Mouse (Mus musculus): ENCODE measurements around the gene Rcor3. TPM values are rescaled to one million over a fixed set of nuclear protein-coding genes. Genes with fewer than 3 reads are reported as not detected.

The Rcor3 gene
- polyA plus RNA-seq, 1 experiment from 2014 or later: 20.1 TPM

Other genes with a start within 250 kb of the Rcor3 start
- 1.3 and 2.0 TPM in 2 replicates for gene Slc30a1, start 231.3 kb downstream of the Rcor3 start, polyA plus RNA-seq (2014; fragmentation: Nextera tagmentation; extraction: Ambion mirVana)
- gene Rd3, start 160.7 kb downstream of the Rcor3 start, polyA plus RNA-seq (2014; fragmentation: Nextera tagmentation; extraction: Ambion mirVana): 2.4 and 2.7 TPM in 2 replicates
- gene Traf5, start 45.5 kb downstream of the Rcor3 start, polyA plus RNA-seq (2014; fragmentation: Nextera tagmentation; extraction: Ambion mirVana): 2.5 and 3.3 TPM in 2 replicates
- 0.88 and 1.3 TPM in 2 replicates for gene Kcnh1, start 52.7 kb upstream of the Rcor3 start, polyA plus RNA-seq (2014; fragmentation: Nextera tagmentation; extraction: Ambion mirVana)